ENCODE assay signal across 8 mouse cellular contexts in the genomic region with DNA sequence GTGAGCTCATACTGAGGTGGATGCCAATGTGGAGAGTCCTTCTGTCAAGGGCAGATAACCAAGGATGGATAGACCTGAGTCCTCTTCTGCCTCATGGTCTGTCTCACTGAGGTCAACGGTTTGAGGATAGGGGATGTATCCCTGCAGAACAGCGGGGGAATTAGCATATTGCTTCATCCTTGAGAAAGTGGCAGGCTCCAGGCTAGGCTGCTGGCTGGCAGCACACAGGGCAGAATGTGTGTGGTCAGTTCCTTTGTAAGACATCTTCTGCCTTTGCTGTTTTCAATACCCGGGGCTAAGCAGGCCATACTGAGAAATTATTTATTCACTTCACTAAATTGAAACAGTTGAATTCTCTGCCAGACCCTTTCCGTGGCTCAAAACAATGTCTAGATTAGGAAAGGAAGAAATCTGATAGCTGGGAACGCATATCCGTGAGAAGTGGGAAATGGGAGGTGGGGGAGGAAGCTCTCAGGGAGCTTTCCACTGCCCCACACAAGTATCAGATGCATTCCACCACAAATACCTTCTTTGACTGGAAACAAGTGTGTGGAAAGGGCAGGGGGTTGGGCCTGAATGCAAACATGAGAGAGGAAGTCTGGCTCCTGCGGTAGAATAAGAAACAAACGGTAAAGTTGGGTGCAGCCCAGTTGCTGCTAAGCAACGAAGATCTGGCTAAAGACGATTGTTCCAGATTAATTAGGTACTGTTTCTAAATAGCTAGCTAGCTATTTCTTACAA. TPM values are rescaled to one million over a fixed set of nuclear protein-coding genes. Genes with fewer than 3 reads are reported as not detected.
DNase-seq lines count a peak whose midpoint lies in the region; ATAC-seq lines count a peak whose summit lies in the region.

No protein-coding gene starts in this region.

- 51% methylated on average over 10 of the region's 10 CpGs for WGBS in midbrain, embryonic 10.5 days
- 39% methylated on average over 10 of the region's 10 CpGs for WGBS in midbrain, embryonic 11.5 days
- WGBS in forebrain, embryonic 16.5 days = 7% methylated on average over 10 of the region's 10 CpGs
- 61% methylated on average over 10 of the region's 10 CpGs for WGBS in limb, embryonic 10.5 days
- WGBS in neural tube, embryonic 14.5 days = 34% methylated on average over 10 of the region's 10 CpGs

- peaks cover 37% of the 10 kb centered on the region for H3K4me1 ChIP-seq in midbrain, embryonic 10.5 days
- H3K4me1 ChIP-seq in midbrain, embryonic 11.5 days (ENCODE audit: control insufficient read depth, insufficient read depth, low read length) = peaks cover 9% of the 10 kb centered on the region
- H3K4me1 ChIP-seq in forebrain, embryonic 16.5 days (replicated peaks; ENCODE audit: control insufficient read depth, insufficient read depth, low read length) = peaks cover 16% of the 10 kb centered on the region
- peaks cover 24% of the 10 kb centered on the region for H3K4me1 ChIP-seq in limb, embryonic 10.5 days
- H3K4me1 ChIP-seq in neural tube, embryonic 14.5 days (ENCODE audit: control insufficient read depth, insufficient read depth, low read length) = peaks cover 3% of the 10 kb centered on the region; the same call in 1 of the 2 replicates

- H3K9me3 ChIP-seq in midbrain, embryonic 10.5 days (replicated peaks) = no peaks in the 10 kb centered on the region
- H3K9me3 ChIP-seq in midbrain, embryonic 11.5 days (ENCODE audit: control insufficient read depth, low read length) = no peaks in the 10 kb centered on the region
- no peaks in the 10 kb centered on the region for H3K9me3 ChIP-seq in forebrain, embryonic 16.5 days (ENCODE audit: control insufficient read depth, low read length)
- H3K9me3 ChIP-seq in limb, embryonic 10.5 days (replicated peaks) = no peaks in the 10 kb centered on the region
- H3K9me3 ChIP-seq in neural tube, embryonic 14.5 days (ENCODE audit: control insufficient read depth, low read length) = no peaks in the 10 kb centered on the region

- H3K36me3 ChIP-seq in midbrain, embryonic 10.5 days = no peaks in the 10 kb centered on the region
- H3K36me3 ChIP-seq in midbrain, embryonic 11.5 days (ENCODE audit: control insufficient read depth, insufficient read depth, low read length) = no peaks in the 10 kb centered on the region
- no peaks in the 10 kb centered on the region for H3K36me3 ChIP-seq in forebrain, embryonic 16.5 days (ENCODE audit: control insufficient read depth, insufficient read depth)
- H3K36me3 ChIP-seq in limb, embryonic 10.5 days = no peaks in the 10 kb centered on the region
- H3K36me3 ChIP-seq in neural tube, embryonic 14.5 days (ENCODE audit: control insufficient read depth, insufficient read depth, low read length) = no peaks in the 10 kb centered on the region

- peak overlapping the region; percentile 59 for H3K27ac ChIP-seq in midbrain, embryonic 10.5 days (replicated peaks)
- H3K27ac ChIP-seq in midbrain, embryonic 11.5 days (ENCODE audit: low read depth, low read length) = no peak overlapping the region
- H3K27ac ChIP-seq in forebrain, embryonic 16.5 days (ENCODE audit: low read length) = no peak overlapping the region
- H3K27ac ChIP-seq in limb, embryonic 10.5 days = peak overlapping the region; percentile 61; the same call in 1 of the 2 replicates
- H3K27ac ChIP-seq in neural tube, embryonic 14.5 days (ENCODE audit: low read depth, low read length) = peak overlapping the region; percentile 22

- no peak overlapping the region for H3K9ac ChIP-seq in midbrain, embryonic 11.5 days (ENCODE audit: low read length)
- H3K9ac ChIP-seq in forebrain, embryonic 16.5 days (replicated peaks; ENCODE audit: low read depth, low read length) = no peak overlapping the region
- H3K9ac ChIP-seq in neural tube, embryonic 14.5 days (replicated peaks; ENCODE audit: low read depth, low read length) = no peak overlapping the region

- H3K4me3 ChIP-seq in midbrain, embryonic 10.5 days = no peak overlapping the region
- H3K4me3 ChIP-seq in midbrain, embryonic 11.5 days (ENCODE audit: low read depth, low read length) = no peak overlapping the region
- H3K4me3 ChIP-seq in forebrain, embryonic 16.5 days (replicated peaks; ENCODE audit: low read length) = no peak overlapping the region
- no peak overlapping the region for H3K4me3 ChIP-seq in limb, embryonic 10.5 days
- no peak overlapping the region for H3K4me3 ChIP-seq in neural tube, embryonic 14.5 days (ENCODE audit: low read depth, low read length)

- no peak overlapping the region for H3K4me2 ChIP-seq in midbrain, embryonic 11.5 days
- H3K4me2 ChIP-seq in forebrain, embryonic 16.5 days (ENCODE audit: low read length) = no peak overlapping the region
- no peak overlapping the region for H3K4me2 ChIP-seq in neural tube, embryonic 14.5 days (ENCODE audit: low read depth, low read length)

- DNase-seq in midbrain, embryonic 10.5 days (ENCODE audit: low spot score) = no peak
- DNase-seq in midbrain, embryonic 11.5 days (ENCODE audit: low spot score, missing footprints) = no peak
- no peak for DNase-seq in limb, embryonic 10.5 days (ENCODE audit: low spot score)
- no peak for DNase-seq in urinary bladder, postnatal 4 days (ENCODE audit: low spot score in 2 of 2)
- no peak for DNase-seq in kidney, adult 8-10 months
- no peak for DNase-seq in cerebellum, adult 8-10 months

- ATAC-seq in midbrain, embryonic 11.5 days (ENCODE audit: low FRiP score) = no peak
- ATAC-seq in forebrain, embryonic 16.5 days = peak; percentile 58; the same call in 1 of the 2 replicates
- no peak for ATAC-seq in neural tube, embryonic 14.5 days (ENCODE audit: low read depth)

- 0 out of 2 replicates have a peak, but pooled peaks cover 9% of the 10 kb centered on the region for H3K27me3 ChIP-seq in midbrain, embryonic 10.5 days (ENCODE audit: low read depth, poor library complexity, severe bottlenecking)
- no peaks in the 10 kb centered on the region for H3K27me3 ChIP-seq in midbrain, embryonic 11.5 days (ENCODE audit: control insufficient read depth, insufficient read depth, low read length)
- no peaks in the 10 kb centered on the region for H3K27me3 ChIP-seq in forebrain, embryonic 16.5 days (replicated peaks; ENCODE audit: control insufficient read depth, insufficient read depth, low read length)
- peaks cover 20% of the 10 kb centered on the region for H3K27me3 ChIP-seq in limb, embryonic 10.5 days (ENCODE audit: low read depth, poor library complexity, severe bottlenecking)
- no peaks in the 10 kb centered on the region for H3K27me3 ChIP-seq in neural tube, embryonic 14.5 days (ENCODE audit: control insufficient read depth, insufficient read depth, low read length)

RNA-seq across cellular contexts. Expression of gene Optc, which starts 44.4 kb away (rescaled TPM):
- 0.86 and 1.7 TPM in 2 replicates for polyA plus RNA-seq in midbrain, embryonic 10.5 days (2016; fragmentation: Nextera tagmentation; extraction: Ambion mirVana)
- 1.6 and 1.9 TPM in 2 replicates for polyA plus RNA-seq in midbrain, embryonic 11.5 days (2014; fragmentation: Nextera tagmentation; extraction: Ambion mirVana)
- polyA plus RNA-seq in forebrain, embryonic 16.5 days (2015; fragmentation: Nextera tagmentation; extraction: Ambion mirVana) = 1.7 and 2.2 TPM in 2 replicates
- 0.24 and 0.41 TPM in 2 replicates for polyA plus RNA-seq in limb, embryonic 10.5 days (2016; fragmentation: Nextera tagmentation; extraction: Ambion mirVana)
- polyA plus RNA-seq in neural tube, embryonic 14.5 days (2014; fragmentation: Nextera tagmentation; extraction: Ambion mirVana) = 1.7 and 2.9 TPM in 2 replicates

RNA-seq across cellular contexts. Expression of gene Prelp, which starts 57.8 kb away (rescaled TPM):
- 0.31 and 0.67 TPM in 2 replicates for polyA plus RNA-seq in midbrain, embryonic 10.5 days (2016; fragmentation: Nextera tagmentation; extraction: Ambion mirVana)
- 1.1 and 1.7 TPM in 2 replicates for polyA plus RNA-seq in midbrain, embryonic 11.5 days (2014; fragmentation: Nextera tagmentation; extraction: Ambion mirVana)
- polyA plus RNA-seq in forebrain, embryonic 16.5 days (2015; fragmentation: Nextera tagmentation; extraction: Ambion mirVana) = 2.8 and 2.9 TPM in 2 replicates
- 0.18 and 0.56 TPM in 2 replicates for polyA plus RNA-seq in limb, embryonic 10.5 days (2016; fragmentation: Nextera tagmentation; extraction: Ambion mirVana)
- 8.0 and 10.2 TPM in 2 replicates for polyA plus RNA-seq in neural tube, embryonic 14.5 days (2014; fragmentation: Nextera tagmentation; extraction: Ambion mirVana)

Comparison
In these comparisons a context has a peak if more than half of its experiments do, and no peak if none do; other contexts are left out.
1. H3K27ac ChIP-seq: peak in midbrain, embryonic 10.5 days (single experiment), limb, embryonic 10.5 days (single experiment) and neural tube, embryonic 14.5 days (single experiment); none in midbrain, embryonic 11.5 days (single experiment) and forebrain, embryonic 16.5 days (single experiment).